Mouse (Mus musculus) hindbrain, embryonic 16.5 days (tissue): ENCODE results near the gene Eea1. TPM values are rescaled to one million over a fixed set of nuclear protein-coding genes. Genes with fewer than 3 reads are reported as not detected.

ENCODE experiments used
- ATAC-seq: fragments of 200-750 bp; cut with Nextera tagmentation; 2 replicates; pipeline ENCODE4 v1.8.0; 2017; ENCODE audit warnings: moderate TSS enrichment, moderate library complexity
- H3K27ac ChIP-seq: fragments of 300-500 bp; sonication (generic); 2 replicates; pipeline ENCODE4 v1.5.1; 2014; ENCODE audit warnings: low read depth, mild to moderate bottlenecking, control low read depth, low read length, moderate library complexity
- H3K27me3 ChIP-seq: fragments of 300-500 bp; sonication (generic); replicated peaks from 2 replicates; pipeline ENCODE4 v1.6.1; 2014; ENCODE audit warnings: low read length; ENCODE audit not compliant: control insufficient read depth, insufficient read depth
- H3K36me3 ChIP-seq: fragments of 300-500 bp; sonication (generic); 2 replicates; pipeline ENCODE4 v1.6.1; 2014; ENCODE audit warnings: mild to moderate bottlenecking, low read length, moderate library complexity, mixed read lengths; ENCODE audit not compliant: control insufficient read depth, insufficient read depth
- H3K4me1 ChIP-seq: fragments of 300-500 bp; sonication (generic); 2 replicates; pipeline ENCODE4 v1.6.1; 2014; ENCODE audit warnings: low read depth, low read length; ENCODE audit not compliant: control insufficient read depth, insufficient read depth
- H3K4me2 ChIP-seq: fragments of 300-500 bp; sonication (generic); 2 replicates; pipeline ENCODE4 v1.6.1; 2014; ENCODE audit warnings: mild to moderate bottlenecking, low read length, control low read depth, moderate library complexity
- H3K4me3 ChIP-seq: fragments of 300-500 bp; sonication (generic); 2 replicates; pipeline ENCODE4 v1.5.1; 2014; ENCODE audit warnings: mild to moderate bottlenecking, low read length, control low read depth, moderate library complexity
- H3K9ac ChIP-seq: fragments of 300-500 bp; sonication (generic); 2 replicates; pipeline ENCODE4 v1.6.1; 2014; ENCODE audit warnings: low read depth, mild to moderate bottlenecking, control low read depth, low read length, moderate library complexity
- H3K9me3 ChIP-seq: fragments of 300-500 bp; sonication (generic); 2 replicates; pipeline ENCODE4 v1.6.1; 2014; ENCODE audit warnings: mild to moderate bottlenecking, low read length, moderate library complexity; ENCODE audit not compliant: control insufficient read depth
- WGBS: fragments of 180-500 bp; shearing (Covaris S2); extraction: QIAGEN DNeasy Blood & Tissue Kit; methylation state at CpG from one replicate; pipeline ENCODE4 v1.1.7; 2014; 5-methylcytosine and 5-hydroxymethylcytosine counted together
- polyA plus RNA-seq: library from polyadenylated mRNA; unstranded; fragments of >200 nt; fragmentation: Nextera tagmentation; extraction: Ambion mirVana; gene quantifications from 2 replicates; pipeline ENCODE4 v1.2.1, GENCODE M21; 2015

Eea1 gene
- polyA plus RNA-seq, 1 experiment from 2014 or later: 23.2 TPM

GRCm38 (mm10) chr10:95945086-95945485, 4.6 kb downstream of the Eea1 start:
- no peaks in the 10 kb centered on the region for H3K27me3 ChIP-seq
- peaks cover 13% of the 10 kb centered on the region for H3K4me1 ChIP-seq
- H3K9ac ChIP-seq: no peak overlapping the region
- H3K4me3 ChIP-seq: no peak overlapping the region
- H3K27ac ChIP-seq: no peak overlapping the region
- no peaks in the 10 kb centered on the region for H3K36me3 ChIP-seq
- WGBS: 91% methylated on average over 1 of the region's 1 CpGs
- H3K4me2 ChIP-seq: no peak overlapping the region
- ATAC-seq: no peak
- no peaks in the 10 kb centered on the region for H3K9me3 ChIP-seq

- no peak overlapping the region for H3K4me3 ChIP-seq
- H3K4me2 ChIP-seq: no peak overlapping the region
- H3K9me3 ChIP-seq: no peaks in the 10 kb centered on the region
- no peak overlapping the region for H3K9ac ChIP-seq
- H3K27me3 ChIP-seq: no peaks in the 10 kb centered on the region
- 92% methylated on average over 3 of the region's 3 CpGs for WGBS
- no peak overlapping the region for H3K27ac ChIP-seq
- H3K36me3 ChIP-seq: no peaks in the 10 kb centered on the region
- ATAC-seq: no peak
- no peaks in the 10 kb centered on the region for H3K4me1 ChIP-seq
These were observed 9.0 kb downstream of the Eea1 start for GRCm38 (mm10) chr10:95949410-95949809.

GRCm38 (mm10) chr10:95950194-95950593, 9.7 kb downstream of the Eea1 start:
- Histone ChIP-seq H3K36me3 (no peaks in the 10 kb centered on the region), H3K9ac (no peak overlapping the region), H3K4me1 (no peaks in the 10 kb centered on the region), H3K4me2 (no peak overlapping the region), H3K4me3 (no peak overlapping the region), H3K27me3 (no peaks in the 10 kb centered on the region), H3K9me3 (no peaks in the 10 kb centered on the region), H3K27ac (no peak overlapping the region)
- 91% methylated on average over 5 of the region's 5 CpGs for WGBS
- ATAC-seq: no peak

GRCm38 (mm10) chr10:95950797-95951196, 10.3 kb downstream of the Eea1 start:
- Histone ChIP-seq H3K9me3 (no peaks in the 10 kb centered on the region), H3K4me1 (no peaks in the 10 kb centered on the region), H3K27me3 (no peaks in the 10 kb centered on the region), H3K27ac (no peak overlapping the region), H3K4me3 (no peak overlapping the region), H3K9ac (no peak overlapping the region), H3K4me2 (no peak overlapping the region), H3K36me3 (no peaks in the 10 kb centered on the region)
- ATAC-seq: no peak
- 92% methylated on average over 4 of the region's 4 CpGs for WGBS

- no peak overlapping the region for H3K9ac ChIP-seq
These were observed 10.9 kb downstream of the Eea1 start for GRCm38 (mm10) chr10:95951346-95951745.

GRCm38 (mm10) chr10:95956629-95957028, 16.2 kb downstream of the Eea1 start:
- ATAC-seq: no peak
- Histone ChIP-seq H3K9me3 (no peaks in the 10 kb centered on the region), H3K4me1 (no peaks in the 10 kb centered on the region), H3K27me3 (no peaks in the 10 kb centered on the region), H3K9ac (no peak overlapping the region), H3K4me2 (no peak overlapping the region), H3K27ac (no peak overlapping the region), H3K36me3 (no peaks in the 10 kb centered on the region), H3K4me3 (no peak overlapping the region)
- 86% methylated on average over 2 of the region's 2 CpGs for WGBS

More at GRCm38 (mm10) chr10:95951346-95951745, 10.9 kb downstream of the Eea1 start:
- Histone ChIP-seq H3K9me3 (no peaks in the 10 kb centered on the region), H3K27me3 (no peaks in the 10 kb centered on the region), H3K4me1 (no peaks in the 10 kb centered on the region), H3K4me3 (no peak overlapping the region), H3K36me3 (no peaks in the 10 kb centered on the region), H3K27ac (no peak overlapping the region), H3K4me2 (no peak overlapping the region)
- ATAC-seq: no peak
- WGBS: 72% methylated on average over 2 of the region's 2 CpGs

GRCm38 (mm10) chr10:95957574-95957973, 17.1 kb downstream of the Eea1 start:
- Histone ChIP-seq H3K4me2 (no peak overlapping the region), H3K4me3 (no peak overlapping the region), H3K27ac (no peak overlapping the region), H3K9ac (no peak overlapping the region), H3K27me3 (no peaks in the 10 kb centered on the region), H3K36me3 (no peaks in the 10 kb centered on the region), H3K4me1 (no peaks in the 10 kb centered on the region), H3K9me3 (no peaks in the 10 kb centered on the region)
- 56% methylated on average over 1 of the region's 1 CpGs for whole genome bisulfite sequencing
- ATAC-seq: no peak

- 90% methylated on average over 1 of the region's 1 CpGs for WGBS
- H3K36me3 ChIP-seq: no peaks in the 10 kb centered on the region
- no peaks in the 10 kb centered on the region for H3K9me3 ChIP-seq
- H3K4me3 ChIP-seq: no peak overlapping the region
- no peaks in the 10 kb centered on the region for H3K4me1 ChIP-seq
- no peak for ATAC-seq
- H3K9ac ChIP-seq: no peak overlapping the region
- H3K27me3 ChIP-seq: no peaks in the 10 kb centered on the region
- no peak overlapping the region for H3K27ac ChIP-seq
- no peak overlapping the region for H3K4me2 ChIP-seq
These were observed 24.2 kb downstream of the Eea1 start for GRCm38 (mm10) chr10:95964679-95965078.

- 100% methylated on average over 1 of the region's 1 CpGs for WGBS
These were observed 29.2 kb downstream of the Eea1 start for GRCm38 (mm10) chr10:95969694-95970093.

GRCm38 (mm10) chr10:95970744-95971212, 30.3 kb downstream of the Eea1 start:
- Histone ChIP-seq H3K4me1 (no peaks in the 10 kb centered on the region), H3K4me3 (no peak overlapping the region), H3K9me3 (no peaks in the 10 kb centered on the region), H3K4me2 (no peak overlapping the region), H3K9ac (no peak overlapping the region), H3K27me3 (no peaks in the 10 kb centered on the region), H3K27ac (no peak overlapping the region), H3K36me3 (peaks cover 5% of the 10 kb centered on the region; the same call in 1 of the 2 replicates)
- no peak for ATAC-seq
- 79% methylated on average over 3 of the region's 3 CpGs for WGBS

More at GRCm38 (mm10) chr10:95969694-95970093, 29.2 kb downstream of the Eea1 start:
- no peak for ATAC-seq
- no peaks in the 10 kb centered on the region for H3K36me3 ChIP-seq
- H3K4me1 ChIP-seq: no peaks in the 10 kb centered on the region
- H3K9ac ChIP-seq: no peak overlapping the region
- H3K9me3 ChIP-seq: no peaks in the 10 kb centered on the region
- no peak overlapping the region for H3K27ac ChIP-seq
- H3K4me3 ChIP-seq: no peak overlapping the region
- H3K27me3 ChIP-seq: no peaks in the 10 kb centered on the region
- no peak overlapping the region for H3K4me2 ChIP-seq
